Mouse (Mus musculus): ENCODE results near the gene Rilpl1.
"Not testable (repeated sequence)": the region's sequence is repeated elsewhere in the genome, so short reads cannot be mapped to it uniquely, and the experiment has no call there.

- TF ChIP-seq POLR2A (IDR thresholded peaks at IDR 0.05; ENCODE audit: low read depth, low read length); CTCF (IDR thresholded peaks at IDR 0.05; ENCODE audit: extremely low read depth, insufficient read length, insufficient replicate concordance, low read depth, low read length): not testable (repeated sequence)
These were observed 19.5 kb upstream of the Rilpl1 start for GRCm38 (mm10) chr5:124550737-124551136.
